Mouse (Mus musculus) neural tube, embryonic 14.5 days (tissue): ENCODE measurements around the gene Ache. TPM values are rescaled to one million over a fixed set of nuclear protein-coding genes. Genes with fewer than 3 reads are reported as not detected.

ENCODE experiments used
- ATAC-seq: fragments of 200-750 bp; cut with Nextera tagmentation; 2 replicates; pipeline ENCODE4 v1.8.0; 2017; ENCODE audit warnings: low read depth, mild to moderate bottlenecking, moderate TSS enrichment, moderate library complexity
- H3K27ac ChIP-seq: fragments of 300-500 bp; sonication (generic); 2 replicates; pipeline ENCODE4 v1.5.1; 2014; ENCODE audit warnings: low read depth, mild to moderate bottlenecking, control low read depth, low read length, moderate library complexity, mixed read lengths
- H3K27me3 ChIP-seq: fragments of 300-500 bp; sonication (generic); 2 replicates; pipeline ENCODE4 v1.6.1; 2014; ENCODE audit warnings: low read length; ENCODE audit not compliant: control insufficient read depth, insufficient read depth
- H3K36me3 ChIP-seq: fragments of 300-500 bp; sonication (generic); 2 replicates; pipeline ENCODE4 v1.6.1; 2014; ENCODE audit warnings: low read length, mixed read lengths; ENCODE audit not compliant: control insufficient read depth, insufficient read depth
- H3K4me1 ChIP-seq: fragments of 300-500 bp; sonication (generic); 2 replicates; pipeline ENCODE4 v1.6.1; 2014; ENCODE audit warnings: low read length; ENCODE audit not compliant: control insufficient read depth, insufficient read depth
- H3K4me2 ChIP-seq: fragments of 300-500 bp; sonication (generic); 2 replicates; pipeline ENCODE4 v1.6.1; 2014; ENCODE audit warnings: mild to moderate bottlenecking, low read depth, low read length, control low read depth
- H3K4me3 ChIP-seq: fragments of 300-500 bp; sonication (generic); 2 replicates; pipeline ENCODE4 v1.5.1; 2014; ENCODE audit warnings: low read depth, low read length, control low read depth, mixed read lengths
- H3K9ac ChIP-seq: fragments of 300-500 bp; sonication (generic); replicated peaks from 2 replicates; pipeline ENCODE4 v1.6.1; 2014; ENCODE audit warnings: low read depth, mild to moderate bottlenecking, control low read depth, low read length, mixed read lengths
- H3K9me3 ChIP-seq: fragments of 300-500 bp; sonication (generic); 2 replicates; pipeline ENCODE4 v1.6.1; 2016; ENCODE audit warnings: low read length; ENCODE audit not compliant: control insufficient read depth
- WGBS: fragments of 180-500 bp; shearing (Covaris S2); extraction: QIAGEN DNeasy Blood & Tissue Kit; methylation state at CpG from one replicate; pipeline ENCODE4 v1.1.7; 2014; 5-methylcytosine and 5-hydroxymethylcytosine counted together
- polyA plus RNA-seq: library from polyadenylated mRNA; unstranded; fragments of >200 nt; fragmentation: Nextera tagmentation; extraction: Ambion mirVana; gene quantifications from 2 replicates; pipeline ENCODE4 v1.2.1, GENCODE M21; 2014

Ache gene
- polyA plus RNA-seq, 1 experiment from 2014 or later: 79.1 TPM

DNA sequence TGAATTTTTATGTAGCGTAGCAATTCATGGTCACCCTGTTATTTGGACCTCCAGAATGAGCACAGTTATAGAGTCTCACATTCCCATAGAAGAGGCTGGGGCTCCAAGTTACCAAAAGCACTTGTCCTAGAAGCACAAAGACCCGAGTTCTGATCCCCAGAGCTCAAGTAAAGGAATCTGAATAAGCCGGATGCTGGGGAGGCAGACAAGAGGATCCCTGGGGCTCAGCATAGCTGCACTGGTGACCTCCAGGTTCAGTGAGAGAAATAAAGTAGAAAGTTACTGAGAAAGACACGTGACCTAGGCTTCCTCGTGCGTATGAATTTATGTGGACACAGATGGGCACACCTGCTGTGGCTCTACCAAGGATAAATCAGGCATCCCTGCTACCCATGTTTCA is 47.7 kb downstream of the Ache start:
- Histone ChIP-seq H3K9ac (no peak overlapping the region), H3K9me3 (no peaks in the 10 kb centered on the region), H3K4me1 (peaks cover 16% of the 10 kb centered on the region), H3K27ac (no peak overlapping the region), H3K4me3 (no peak overlapping the region), H3K4me2 (no peak overlapping the region), H3K36me3 (no peaks in the 10 kb centered on the region), H3K27me3 (no peaks in the 10 kb centered on the region)
- no peak for ATAC-seq
- 79% methylated on average over 6 of the region's 6 CpGs for WGBS

DNA sequence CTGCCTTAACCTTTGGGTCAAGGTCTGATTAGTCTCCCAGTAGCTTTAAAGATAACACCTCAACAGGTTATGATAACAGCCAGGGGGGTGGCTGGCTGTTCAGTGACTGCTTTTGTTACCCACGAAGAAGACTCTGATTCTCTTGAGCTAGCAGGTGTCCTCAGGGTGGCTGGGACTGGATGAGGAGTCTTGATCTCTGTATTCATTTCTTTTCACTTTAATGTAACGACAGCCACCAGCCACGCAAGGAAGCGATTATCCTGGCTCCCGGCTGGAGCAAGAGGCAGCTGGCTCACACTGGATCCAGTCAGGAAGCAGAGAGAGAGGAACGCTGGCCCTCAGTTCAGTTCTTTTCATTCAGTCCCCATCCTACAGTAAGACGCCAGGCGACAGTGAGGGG is 49.9 kb downstream of the Ache start:
- no peak overlapping the region for H3K9ac ChIP-seq
- no peak overlapping the region for H3K27ac ChIP-seq
- H3K4me3 ChIP-seq: no peak overlapping the region
- no peak for ATAC-seq
- no peaks in the 10 kb centered on the region for H3K27me3 ChIP-seq
- H3K4me2 ChIP-seq: no peak overlapping the region
- no peaks in the 10 kb centered on the region for H3K9me3 ChIP-seq
- peaks cover 16% of the 10 kb centered on the region for H3K4me1 ChIP-seq
- 67% methylated on average over 8 of the region's 8 CpGs for WGBS
- H3K36me3 ChIP-seq: no peaks in the 10 kb centered on the region

DNA sequence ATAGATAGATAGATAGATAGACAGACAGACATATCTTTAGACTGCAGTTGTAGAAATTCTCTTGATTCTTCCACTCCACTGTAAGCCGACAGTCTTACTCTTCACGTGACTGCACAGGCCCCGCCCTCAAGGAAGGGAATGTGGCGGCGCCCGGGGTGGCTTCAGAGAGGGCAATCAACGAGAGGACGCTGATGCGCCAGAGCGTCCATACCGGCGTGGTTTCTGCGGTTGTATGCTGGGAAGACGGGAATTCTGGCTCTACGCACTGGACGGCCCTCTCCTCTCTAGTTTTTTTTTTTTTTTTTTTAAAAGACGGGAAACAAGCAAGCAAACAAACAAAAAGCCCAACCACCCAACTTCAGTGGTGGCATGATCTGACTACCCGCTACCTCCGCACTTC is 50.9 kb downstream of the Ache start:
- Histone ChIP-seq H3K27me3 (no peaks in the 10 kb centered on the region), H3K4me3 (peak overlapping the region; percentile 37), H3K9ac (peak overlapping the region; percentile 66), H3K4me2 (peak overlapping the region; percentile 88), H3K4me1 (peaks cover 12% of the 10 kb centered on the region; the same call in 1 of the 2 replicates), H3K9me3 (no peaks in the 10 kb centered on the region), H3K27ac (peak overlapping the region; percentile 72), H3K36me3 (no peaks in the 10 kb centered on the region)
- under 1% methylated on average over 19 of the region's 19 CpGs for WGBS
- ATAC-seq: peak; percentile 83

DNA sequence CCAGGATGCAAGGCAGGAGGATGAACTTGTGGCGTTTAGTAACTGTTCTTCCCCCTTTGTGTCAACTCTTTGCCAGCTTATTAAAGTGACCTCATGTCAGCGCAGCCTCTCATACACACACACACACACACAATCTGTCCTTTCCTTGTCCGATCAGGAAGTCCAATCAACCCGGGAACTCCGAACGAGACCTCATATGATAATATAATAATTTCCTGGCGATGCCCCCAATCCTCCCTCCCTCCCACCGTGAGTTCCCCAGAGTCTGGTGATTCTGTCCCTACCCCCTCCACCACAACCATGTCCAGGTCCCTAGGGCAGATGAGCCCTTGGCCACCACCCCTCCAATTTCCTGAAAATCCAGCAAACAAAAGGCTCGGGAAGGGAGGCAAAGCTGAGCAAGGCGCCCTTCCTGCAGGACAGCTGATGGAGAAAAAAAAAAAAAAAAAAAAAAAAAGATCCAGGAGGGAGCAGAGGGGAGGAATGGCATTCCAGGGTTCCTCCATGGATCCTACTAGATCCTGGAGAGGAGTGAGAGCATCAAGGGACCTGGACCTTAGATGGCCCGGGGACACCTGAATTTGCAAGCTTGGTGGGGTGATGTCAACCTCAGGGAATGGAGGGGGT is 51.5 kb downstream of the Ache start:
- Histone ChIP-seq H3K9ac (peak overlapping the region; percentile 66), H3K27me3 (no peaks in the 10 kb centered on the region), H3K36me3 (no peaks in the 10 kb centered on the region), H3K4me3 (peak overlapping the region; percentile 37), H3K9me3 (no peaks in the 10 kb centered on the region), H3K4me1 (peaks cover 12% of the 10 kb centered on the region; the same call in 1 of the 2 replicates), H3K27ac (peak overlapping the region; percentile 72), H3K4me2 (peak overlapping the region; percentile 88)
- WGBS: under 1% methylated on average over 11 of the region's 11 CpGs
- peak; percentile 7; the same call in 1 of the 2 replicates for ATAC-seq

DNA sequence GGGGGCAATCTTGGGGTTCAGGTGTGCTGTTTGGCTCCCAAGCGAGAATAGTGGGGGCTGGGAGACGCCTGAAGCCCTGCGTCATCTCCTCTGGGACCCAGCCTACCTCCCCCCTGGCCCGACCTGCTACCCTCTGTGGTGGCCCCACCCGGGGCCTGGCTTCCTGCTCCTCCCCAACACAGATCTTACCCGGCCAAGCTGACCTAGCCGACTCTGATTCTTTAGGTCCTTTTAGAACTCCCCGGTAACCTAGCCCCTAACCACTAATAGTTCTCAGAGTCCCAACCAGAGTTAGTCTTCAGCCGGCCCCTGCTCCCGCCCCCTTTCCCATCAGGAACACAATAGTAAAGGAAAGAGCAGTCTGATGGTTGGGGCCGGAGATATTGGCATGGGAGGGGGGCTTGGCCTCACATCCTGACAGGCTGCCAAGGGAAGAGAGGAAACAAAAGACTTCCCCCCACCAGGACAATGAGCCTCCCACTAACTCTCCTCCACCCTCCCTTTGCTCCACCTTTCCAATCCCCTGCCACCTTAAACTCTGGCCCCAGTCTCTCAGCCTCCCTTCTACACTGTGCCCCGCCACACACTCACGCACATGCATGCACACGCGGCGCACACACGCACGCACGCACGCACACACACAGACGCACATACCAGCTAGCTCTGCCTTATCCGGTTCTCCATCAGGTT is 52.1 kb downstream of the Ache start:
- 7% methylated on average over 22 of the region's 22 CpGs for WGBS
- ATAC-seq: peak; percentile 69; the same call in 1 of the 2 replicates
- Histone ChIP-seq H3K4me1 (peaks cover 12% of the 10 kb centered on the region; the same call in 1 of the 2 replicates), H3K4me2 (peak overlapping the region; percentile 88), H3K9ac (peak overlapping the region; percentile 66), H3K27ac (peak overlapping the region; percentile 72), H3K9me3 (no peaks in the 10 kb centered on the region), H3K4me3 (peak overlapping the region; percentile 37), H3K36me3 (no peaks in the 10 kb centered on the region), H3K27me3 (no peaks in the 10 kb centered on the region)

DNA sequence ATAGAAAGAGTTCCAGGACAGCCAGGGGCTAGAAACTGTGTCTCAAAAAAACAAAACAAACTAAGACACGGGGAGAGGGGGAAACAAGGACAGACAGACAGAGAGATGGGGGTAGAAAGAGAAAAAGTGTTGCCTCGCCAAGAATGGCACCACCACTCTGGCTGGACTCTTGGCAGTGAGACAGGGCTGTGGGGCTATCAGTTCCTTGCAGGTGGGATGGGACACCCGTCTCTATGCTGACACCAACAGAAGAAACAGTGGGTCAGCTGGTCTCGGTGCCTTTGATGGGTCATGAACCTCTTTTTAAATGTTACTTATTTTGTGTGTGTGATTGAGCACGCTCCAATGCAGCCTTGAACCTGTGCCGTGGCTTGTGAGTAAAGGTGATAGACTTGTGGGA is 52.9 kb downstream of the Ache start:
- H3K4me3 ChIP-seq: no peak overlapping the region
- no peaks in the 10 kb centered on the region for H3K36me3 ChIP-seq
- H3K27ac ChIP-seq: no peak overlapping the region; the same call in 1 of the 2 replicates
- H3K4me1 ChIP-seq: peaks cover 12% of the 10 kb centered on the region; the same call in 1 of the 2 replicates
- ATAC-seq: no peak
- no peaks in the 10 kb centered on the region for H3K27me3 ChIP-seq
- H3K4me2 ChIP-seq: peak overlapping the region; percentile 88; the same call in 1 of the 2 replicates
- no peaks in the 10 kb centered on the region for H3K9me3 ChIP-seq
- peak overlapping the region; percentile 66; the same call in 1 of the 2 replicates for H3K9ac ChIP-seq
- 71% methylated on average over 6 of the region's 6 CpGs for WGBS

DNA sequence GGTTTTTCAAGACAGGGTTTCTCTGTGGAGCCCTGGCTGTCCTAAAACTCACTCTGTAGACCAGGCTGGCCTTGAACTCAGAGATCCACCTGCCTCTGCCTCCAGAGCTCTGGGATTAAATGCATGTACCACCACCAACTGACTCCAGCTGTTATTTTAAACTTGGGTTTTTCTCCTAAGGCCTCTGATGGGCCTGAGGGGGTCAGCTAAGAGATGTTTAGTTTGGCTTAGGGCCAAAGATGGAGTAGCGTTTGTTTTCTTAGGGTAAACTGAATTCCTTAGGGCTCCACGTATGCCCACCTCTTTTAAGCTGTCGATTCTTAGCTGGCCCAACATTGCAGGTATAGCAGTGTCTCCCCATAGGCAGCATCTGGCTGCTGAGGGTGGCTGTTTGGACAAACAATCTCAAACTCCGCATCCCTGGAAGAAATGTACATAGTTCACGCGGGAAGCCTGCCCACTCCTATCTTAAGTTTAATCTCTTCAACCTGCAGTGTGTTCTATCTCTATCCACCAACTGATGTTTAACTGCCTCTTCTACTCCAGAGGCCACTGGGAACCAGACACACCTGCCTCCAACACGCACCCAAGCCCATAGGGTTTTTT is 55.2 kb downstream of the Ache start:
- no peaks in the 10 kb centered on the region for H3K36me3 ChIP-seq
- no peak for ATAC-seq
- H3K4me3 ChIP-seq: no peak overlapping the region
- H3K4me1 ChIP-seq: peaks cover 12% of the 10 kb centered on the region; the same call in 1 of the 2 replicates
- H3K9me3 ChIP-seq: no peaks in the 10 kb centered on the region
- no peak overlapping the region for H3K9ac ChIP-seq
- no peak overlapping the region for H3K27ac ChIP-seq
- H3K4me2 ChIP-seq: no peak overlapping the region
- H3K27me3 ChIP-seq: no peaks in the 10 kb centered on the region
- WGBS: 84% methylated on average over 7 of the region's 7 CpGs

DNA sequence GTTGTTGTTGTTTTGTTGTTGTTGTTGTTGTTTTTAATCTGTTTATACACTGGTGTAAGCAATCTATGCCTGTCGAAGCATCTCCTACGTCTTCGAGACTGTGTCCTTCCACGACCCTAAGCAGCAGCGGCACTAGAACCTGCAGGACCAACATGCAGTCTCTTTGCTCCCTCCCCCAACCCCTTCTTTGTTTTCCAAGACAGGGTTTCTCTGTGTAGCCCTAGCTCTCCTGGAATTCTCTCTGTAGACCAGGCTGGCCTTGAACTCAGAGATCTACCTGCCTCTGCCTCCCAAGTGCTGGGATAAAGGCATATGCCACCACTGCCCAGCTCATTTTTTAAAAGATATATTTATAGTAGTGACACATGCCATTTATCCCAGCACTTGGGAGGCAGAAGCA is 56.1 kb downstream of the Ache start:
- no peak overlapping the region for H3K4me2 ChIP-seq
- H3K4me3 ChIP-seq: no peak overlapping the region
- no peaks in the 10 kb centered on the region for H3K36me3 ChIP-seq
- no peaks in the 10 kb centered on the region for H3K27me3 ChIP-seq
- 97% methylated on average over 5 of the region's 5 CpGs for WGBS
- no peak overlapping the region for H3K27ac ChIP-seq
- H3K4me1 ChIP-seq: peaks cover 13% of the 10 kb centered on the region
- no peaks in the 10 kb centered on the region for H3K9me3 ChIP-seq
- ATAC-seq: no peak
- no peak overlapping the region for H3K9ac ChIP-seq

DNA sequence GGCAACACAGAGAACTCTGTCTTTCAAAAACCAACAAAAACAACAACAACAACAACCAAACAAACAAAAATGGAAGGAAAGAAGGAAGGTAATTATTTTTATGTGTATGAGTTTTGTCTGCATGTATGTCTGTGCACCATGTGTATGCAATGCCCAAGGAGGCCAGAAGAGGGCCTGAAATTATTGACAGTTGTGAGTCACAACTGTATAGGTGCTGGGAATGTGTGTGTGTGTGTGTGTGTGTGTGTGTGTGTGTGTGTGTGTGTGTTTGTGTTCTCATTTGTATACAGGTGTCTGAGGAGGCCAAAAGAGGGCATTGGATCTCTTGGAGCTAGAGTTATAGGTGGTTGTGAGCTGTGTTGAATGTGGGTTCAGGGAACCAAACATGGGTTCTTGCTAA is 56.5 kb downstream of the Ache start:
- H3K9ac ChIP-seq: no peak overlapping the region
- peaks cover 15% of the 10 kb centered on the region for H3K4me1 ChIP-seq
- no peaks in the 10 kb centered on the region for H3K9me3 ChIP-seq
- H3K27ac ChIP-seq: no peak overlapping the region
- no peak for ATAC-seq
- no peak overlapping the region for H3K4me3 ChIP-seq
- H3K4me2 ChIP-seq: no peak overlapping the region
- H3K27me3 ChIP-seq: 0 out of 2 replicates have a peak, but pooled peaks cover 2% of the 10 kb centered on the region
- no peaks in the 10 kb centered on the region for H3K36me3 ChIP-seq
